Mouse (Mus musculus) layer of hippocampus, postnatal 36 days (tissue): ENCODE data around the gene Mfsd13b. TPM values are rescaled to one million over a fixed set of nuclear protein-coding genes. Genes with fewer than 3 reads are reported as not detected.
A peak's percentile ranks its signal among the peaks of the same experiment; 100 is the strongest.
"Not testable (repeated sequence)": the region's sequence is repeated elsewhere in the genome, so short reads cannot be mapped to it uniquely, and the experiment has no call there.

Source experiments
- DNase-seq, 2 experiments: peaks; one replicate each; pipeline ENCODE4 v3.0.0; 2022
- total RNA-seq, 2 experiments: library from RNA; stranded (reverse); gene quantifications; 2 replicates each; pipeline ENCODE4 v1.2.3; 2021

Gene Mfsd13b
- total RNA-seq: 1 to 10 TPM; 1.8 to 2.0 TPM

DNA sequence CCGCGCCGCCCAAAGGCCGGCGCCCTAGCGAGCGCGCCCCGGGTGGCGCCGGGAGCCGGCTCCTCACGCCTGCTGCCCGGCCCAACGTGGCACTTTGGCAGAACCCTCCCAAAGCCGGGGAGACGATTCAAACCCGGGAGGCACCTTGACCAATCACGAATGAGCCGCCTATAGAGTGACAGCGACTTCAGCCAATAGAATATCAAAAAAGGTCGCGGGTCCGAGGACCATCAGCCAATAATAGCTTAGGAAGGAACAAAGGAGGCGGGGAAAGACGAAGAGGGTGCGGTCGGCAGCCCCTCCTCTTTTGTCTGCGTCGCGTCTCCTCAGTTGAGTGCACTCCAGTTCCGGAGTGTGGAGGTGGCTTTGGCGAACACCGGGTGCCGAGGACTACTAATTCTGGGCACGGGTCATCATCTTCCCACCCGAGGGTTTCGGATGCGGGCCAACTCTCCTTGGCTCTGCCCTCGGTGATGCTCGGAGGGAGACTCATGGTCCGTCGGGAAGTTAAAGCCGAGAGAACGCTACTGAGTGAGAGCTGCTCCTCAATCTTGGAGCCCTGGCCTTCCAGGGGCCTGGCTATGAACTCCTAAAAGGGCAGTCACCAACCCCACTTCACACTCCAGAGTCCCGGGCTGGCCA is at the start of gene Mfsd13b, which contains the start of gene Cdr2:
Gene Mfsd13b, plus strand, starts transcription at position 310 of the 642 bp plus-strand sequence.
Gene Cdr2, minus strand, starts transcription at position 113 of the 642 bp plus-strand sequence.
- DNase-seq: peak; percentile 92 to 95

GRCm38 (mm10) chr7:120933110-120933509 is 49.2 kb upstream of the Mfsd13b start:
- DNase-seq: no peak

- DNase-seq: no peak
Measured at GRCm38 (mm10) chr7:120933680-120934195, 48.6 kb upstream of the Mfsd13b start.

- peak; percentile 25 to 37 for DNase-seq
Measured at GRCm38 (mm10) chr7:120934716-120935115, 47.6 kb upstream of the Mfsd13b start.

DNA sequence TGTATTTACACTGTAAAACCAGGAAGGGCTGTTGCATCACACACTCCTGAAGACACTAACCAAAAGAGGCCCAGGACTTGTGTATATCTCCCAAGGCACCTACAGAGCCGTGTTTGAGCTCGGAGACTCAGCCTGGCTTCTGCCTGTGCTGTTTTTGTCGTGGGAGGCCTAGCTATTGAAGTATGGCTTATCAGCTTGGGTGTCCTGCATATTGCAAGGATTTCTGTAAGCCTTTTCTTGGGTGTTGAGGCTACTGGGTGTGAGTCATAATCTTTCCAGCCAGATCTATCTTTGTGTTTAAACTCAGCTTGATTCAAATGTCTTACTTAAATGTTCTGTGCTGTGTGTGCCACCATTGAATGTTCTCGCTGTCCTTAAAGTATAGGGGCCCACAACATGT is 45.8 kb upstream of the Mfsd13b start:
- DNase-seq: no peak

GRCm38 (mm10) chr7:120938206-120938605 is 44.1 kb upstream of the Mfsd13b start:
- no peak for DNase-seq

DNA sequence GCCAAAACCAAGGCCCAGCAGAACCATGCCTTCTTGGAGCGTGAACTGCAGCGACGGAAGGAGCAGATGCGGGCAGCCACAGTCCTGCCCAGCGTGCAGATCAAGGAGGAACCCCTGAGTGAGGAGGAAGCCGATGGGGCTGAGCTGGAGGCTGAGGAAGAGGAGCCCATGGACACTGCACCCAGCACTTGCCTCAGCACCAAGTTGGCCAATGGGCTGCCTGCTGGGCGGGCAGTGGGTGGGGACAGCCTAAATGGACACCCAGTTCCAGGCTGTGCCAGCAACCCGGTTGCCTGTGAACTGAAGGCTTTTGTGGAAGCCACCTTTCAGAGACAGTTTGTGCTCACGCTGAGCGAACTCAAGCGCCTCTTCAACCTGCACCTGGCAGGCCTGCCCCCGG is 42.0 kb upstream of the Mfsd13b start:
- DNase-seq: peak; percentile 22 to 26

- DNase-seq: no peak
Measured at GRCm38 (mm10) chr7:120941214-120941613, 41.1 kb upstream of the Mfsd13b start.

GRCm38 (mm10) chr7:120942506-120942905 is 39.8 kb upstream of the Mfsd13b start:
- no peak for DNase-seq

- no peak for DNase-seq
Measured at GRCm38 (mm10) chr7:120943936-120944509, 38.3 kb upstream of the Mfsd13b start.

DNA sequence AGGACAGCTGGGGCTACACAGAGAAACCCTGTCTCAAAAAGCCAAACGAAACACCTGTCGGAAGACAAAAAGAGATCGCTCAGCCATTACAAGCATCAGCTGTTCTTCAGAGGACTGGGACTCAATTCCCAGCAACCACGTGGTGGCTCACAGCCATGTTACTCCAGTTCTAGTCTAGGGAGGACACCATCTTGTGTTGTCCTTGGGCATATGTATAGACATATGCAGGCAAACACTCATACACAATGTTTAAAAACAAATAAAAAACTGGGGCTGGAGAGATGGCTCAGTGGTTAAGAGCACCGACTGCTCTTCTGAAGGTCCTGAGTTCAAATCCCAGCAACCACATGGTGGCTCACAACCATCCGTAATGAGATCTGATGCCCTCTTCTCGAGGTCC is 28.7 kb upstream of the Mfsd13b start:
- DNase-seq: not testable (repeated sequence)

DNA sequence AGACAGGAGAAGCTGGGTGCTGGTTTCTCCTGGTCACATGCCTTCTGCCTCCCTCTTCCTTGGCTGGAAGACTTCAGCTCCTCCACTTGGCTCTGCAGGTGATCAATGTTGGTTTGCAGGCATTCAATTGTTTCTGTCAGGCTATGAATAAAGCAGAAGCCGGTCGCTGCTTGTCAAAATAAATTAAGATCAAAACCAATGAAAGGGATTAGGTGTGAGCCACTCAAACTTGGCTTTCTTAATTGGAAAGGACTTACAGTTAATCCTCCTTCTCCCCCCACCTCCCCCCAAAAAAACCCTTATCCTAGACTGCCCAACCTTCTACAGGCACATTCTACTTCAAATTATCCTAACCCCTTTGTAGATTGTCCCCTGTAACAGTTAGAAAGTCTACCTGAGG is 22.2 kb upstream of the Mfsd13b start:
- DNase-seq: no peak

DNA sequence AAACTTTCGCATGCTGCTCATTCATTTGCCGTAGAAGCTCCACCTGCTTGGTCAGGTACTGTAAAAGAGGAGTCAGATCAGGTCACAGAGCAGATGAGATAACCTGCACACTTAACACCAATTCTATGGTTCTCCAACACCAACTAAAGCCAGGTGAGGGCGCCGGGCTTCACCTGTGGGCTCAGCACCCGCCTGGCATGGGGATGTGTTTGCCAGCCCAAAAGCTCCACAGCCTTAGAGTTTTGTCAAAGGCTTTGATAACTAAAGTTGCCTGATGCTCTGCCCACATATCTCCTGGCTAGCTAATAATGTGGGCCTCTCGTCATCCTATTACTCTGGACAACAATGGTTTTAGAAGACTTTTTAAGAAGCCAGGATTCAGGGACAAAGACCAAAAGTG is 21.7 kb upstream of the Mfsd13b start:
- DNase-seq: no peak

DNA sequence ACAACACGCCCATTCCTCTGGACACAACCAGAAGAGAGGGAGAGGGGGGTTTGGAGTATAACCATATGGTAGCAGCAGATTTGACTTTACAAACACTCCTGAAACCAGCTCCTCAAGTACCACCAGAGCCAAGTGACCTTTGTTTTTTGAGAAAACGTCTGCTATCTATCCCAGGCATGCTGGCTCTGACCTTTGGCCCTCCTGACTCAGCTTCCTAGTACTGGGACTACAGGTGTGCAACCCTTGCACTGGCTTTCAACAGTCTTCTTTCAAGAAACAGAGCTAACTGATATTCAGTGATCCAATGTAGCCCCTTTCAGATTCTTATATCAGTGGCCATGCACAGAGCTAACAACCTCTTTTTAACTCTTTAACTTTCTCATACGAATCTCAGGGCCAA is 20.4 kb upstream of the Mfsd13b start:
- no peak for DNase-seq

GRCm38 (mm10) chr7:120963126-120963525 is 19.2 kb upstream of the Mfsd13b start:
- no peak for DNase-seq

DNA sequence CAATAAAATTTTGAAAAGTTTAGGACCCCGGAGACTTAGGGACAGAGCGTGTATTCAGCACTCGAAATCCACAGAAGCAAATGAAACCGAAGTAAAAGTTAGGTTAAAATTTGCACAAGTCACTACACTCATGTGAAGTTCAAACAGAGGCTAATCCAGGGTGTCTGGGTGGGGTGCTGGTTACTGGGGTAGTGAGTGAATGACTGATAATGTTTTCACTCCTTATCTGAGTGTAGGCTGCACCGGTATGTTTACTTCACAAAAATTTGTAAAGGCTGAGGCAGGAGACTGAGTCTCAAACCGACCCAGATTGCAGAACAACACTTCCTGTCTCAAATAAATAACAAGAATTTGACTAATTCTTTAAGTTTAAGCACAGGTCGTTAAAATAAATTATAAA is 13.1 kb upstream of the Mfsd13b start:
- no peak for DNase-seq

GRCm38 (mm10) chr7:120970112-120970511 is 12.2 kb upstream of the Mfsd13b start:
- DNase-seq: no peak

DNA sequence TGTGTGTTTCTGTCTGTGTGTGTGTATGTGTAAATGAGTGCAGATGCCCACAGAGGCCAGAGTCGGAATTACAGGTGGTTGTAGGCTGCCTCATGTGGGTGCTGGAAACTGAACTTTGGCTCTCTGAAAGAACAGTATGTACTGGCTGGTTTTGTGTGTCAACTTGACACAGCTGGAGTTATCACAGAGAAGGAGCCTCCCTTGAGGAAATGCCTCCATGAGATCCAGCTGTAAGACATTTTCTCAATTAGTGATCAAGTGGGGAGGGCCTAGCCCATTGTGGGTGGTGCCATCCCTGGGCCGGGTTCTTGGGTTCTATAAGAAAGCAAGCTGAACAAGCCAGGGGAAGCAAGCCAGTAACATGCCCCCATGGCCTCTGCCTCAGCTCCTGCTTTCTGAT is 9.8 kb upstream of the Mfsd13b start:
- DNase-seq: not testable (repeated sequence)

GRCm38 (mm10) chr7:120974001-120974400 is 8.3 kb upstream of the Mfsd13b start:
- DNase-seq: no peak

DNA sequence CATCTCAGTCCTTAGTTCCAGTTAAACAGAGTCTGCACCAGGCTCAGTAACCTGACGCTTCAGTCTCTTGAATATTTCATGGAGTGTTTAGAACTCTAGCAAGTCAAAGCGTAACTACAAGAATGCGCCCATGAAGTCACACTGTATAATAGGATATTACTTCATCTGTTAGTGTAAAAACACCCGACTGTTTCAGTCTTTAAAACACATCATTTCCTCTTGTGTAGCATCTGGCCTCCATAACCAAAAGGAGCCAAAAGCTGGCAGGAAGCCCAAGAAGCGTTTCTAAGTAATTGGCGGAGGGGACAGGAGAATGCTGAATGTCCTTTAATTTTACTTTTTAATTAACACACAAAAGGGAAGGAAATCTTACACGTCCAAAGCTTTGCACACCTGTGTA is 5.2 kb upstream of the Mfsd13b start:
- DNase-seq: no peak

GRCm38 (mm10) chr7:120980041-120980440 is 2.3 kb upstream of the Mfsd13b start:
- no peak for DNase-seq

GRCm38 (mm10) chr7:120980931-120981924 is 1.1 kb upstream of the Mfsd13b start:
- DNase-seq: peak in 1 of 2 experiments; percentile 16

- DNase-seq: no peak
Measured at GRCm38 (mm10) chr7:120982968-120983367, 659 bp downstream of the Mfsd13b start.
